8 mouse cellular contexts compared by ENCODE assay signal in genomic region chr5:137671443-137672240, GRCm38 (mm10). TPM values are rescaled to one million over a fixed set of nuclear protein-coding genes. Genes with fewer than 3 reads are reported as not detected.
A peak's percentile ranks its signal among the peaks of the same experiment; 100 is the strongest.
DNase-seq lines count a peak whose midpoint lies in the region; ATAC-seq lines count a peak whose summit lies in the region.

No protein-coding gene starts in this region.

- no peak for ATAC-seq in neural tube, embryonic 12.5 days (ENCODE audit: low FRiP score, low read depth)
- peak; percentile 62 for ATAC-seq in common myeloid progenitor, adult 5-6 weeks (replicated peaks; ENCODE audit: low read depth, poor library complexity, severe bottlenecking)
- peak; percentile 74 for ATAC-seq in heart, embryonic 12.5 days (ENCODE audit: insufficient number of reproducible peaks, low FRiP score)

- H3K9me3 ChIP-seq in neural tube, embryonic 12.5 days: no peaks in the 10 kb centered on the region
- no peaks in the 10 kb centered on the region for H3K9me3 ChIP-seq in heart, embryonic 12.5 days (replicated peaks)

- no peaks in the 10 kb centered on the region for H3K27me3 ChIP-seq in neural tube, embryonic 12.5 days (replicated peaks)
- no peaks in the 10 kb centered on the region for H3K27me3 ChIP-seq in heart, embryonic 12.5 days (replicated peaks)

- 0 out of 2 replicates have a peak overlapping the region, but pooled peaks have one; percentile 12 for H3K27ac ChIP-seq in neural tube, embryonic 12.5 days
- peak overlapping the region; percentile 91 for H3K27ac ChIP-seq in heart, embryonic 12.5 days (ENCODE audit: poor library complexity, severe bottlenecking)

- peaks cover 9% of the 10 kb centered on the region for H3K36me3 ChIP-seq in neural tube, embryonic 12.5 days
- peaks cover 10% of the 10 kb centered on the region for H3K36me3 ChIP-seq in heart, embryonic 12.5 days

- H3K4me3 ChIP-seq in neural tube, embryonic 12.5 days: no peak overlapping the region
- no peak overlapping the region for H3K4me3 ChIP-seq in heart, embryonic 12.5 days

- no peak for DNase-seq in neural tube, embryonic 10.5 days (ENCODE audit: extremely low spot score, low spot score)
- DNase-seq in kidney, postnatal 14 days: peak; percentile 87
- DNase-seq in lung, postnatal 25 days (ENCODE audit: low spot score): peak; percentile 75
- peak; percentile 46 for DNase-seq in urinary bladder, postnatal 25 days (ENCODE audit: low spot score)
- DNase-seq in thymus, postnatal 14 days: no peak

- peaks cover 14% of the 10 kb centered on the region; the same call in 1 of the 2 replicates for H3K4me1 ChIP-seq in neural tube, embryonic 12.5 days
- peaks cover 35% of the 10 kb centered on the region for H3K4me1 ChIP-seq in heart, embryonic 12.5 days (replicated peaks)

- WGBS in neural tube, embryonic 12.5 days: 43% methylated on average over 9 of the region's 9 CpGs
- WGBS in heart, embryonic 12.5 days: 12% methylated on average over 9 of the region's 9 CpGs

- H3K4me2 ChIP-seq in neural tube, embryonic 12.5 days (replicated peaks): peak overlapping the region; percentile 16; the same call in 1 of the 2 replicates
- H3K4me2 ChIP-seq in heart, embryonic 12.5 days: peak overlapping the region; percentile 42

- H3K9ac ChIP-seq in neural tube, embryonic 12.5 days: no peak overlapping the region
- peak overlapping the region; percentile 52; the same call in 1 of the 2 replicates for H3K9ac ChIP-seq in heart, embryonic 12.5 days

RNA-seq across cellular contexts. Expression of gene Agfg2, which starts 12.9 kb away (rescaled TPM):
- 20.8 and 22.2 TPM in 2 replicates for polyA plus RNA-seq in neural tube, embryonic 12.5 days (2016; fragmentation: Nextera tagmentation; extraction: Ambion mirVana)
- total RNA-seq in common myeloid progenitor, adult 5-6 weeks (2017): 10.1 and 15.7 TPM in 2 replicates
- polyA plus RNA-seq in heart, embryonic 12.5 days (2016; fragmentation: Nextera tagmentation; extraction: Ambion mirVana): 25.6 and 29.3 TPM in 2 replicates

RNA-seq across cellular contexts. Expression of gene Irs3, which starts 26.1 kb away (rescaled TPM):
- 0.19 and 0.29 TPM in 2 replicates for polyA plus RNA-seq in neural tube, embryonic 12.5 days (2016; fragmentation: Nextera tagmentation; extraction: Ambion mirVana)
- not detected in 2 replicates for total RNA-seq in common myeloid progenitor, adult 5-6 weeks (2017)
- 0.20 and 0.21 TPM in 2 replicates for polyA plus RNA-seq in heart, embryonic 12.5 days (2016; fragmentation: Nextera tagmentation; extraction: Ambion mirVana)

RNA-seq across cellular contexts. Expression of gene Sap25, which starts 30.5 kb away (rescaled TPM):
- polyA plus RNA-seq in neural tube, embryonic 12.5 days (2016; fragmentation: Nextera tagmentation; extraction: Ambion mirVana): 7.6 and 9.5 TPM in 2 replicates
- total RNA-seq in common myeloid progenitor, adult 5-6 weeks (2017): 5.6 and 9.3 TPM in 2 replicates
- 5.2 and 5.3 TPM in 2 replicates for polyA plus RNA-seq in heart, embryonic 12.5 days (2016; fragmentation: Nextera tagmentation; extraction: Ambion mirVana)

RNA-seq across cellular contexts. Expression of gene Gm20605, which starts 42.7 kb away (rescaled TPM):
- 8.9 and 9.4 TPM in 2 replicates for polyA plus RNA-seq in neural tube, embryonic 12.5 days (2016; fragmentation: Nextera tagmentation; extraction: Ambion mirVana)
- total RNA-seq in common myeloid progenitor, adult 5-6 weeks (2017): 6.0 and 6.5 TPM in 2 replicates
- 6.9 and 7.1 TPM in 2 replicates for polyA plus RNA-seq in heart, embryonic 12.5 days (2016; fragmentation: Nextera tagmentation; extraction: Ambion mirVana)

RNA-seq across cellular contexts. Expression of gene Lrch4, which starts 42.7 kb away (rescaled TPM):
- 29.4 and 32.5 TPM in 2 replicates for polyA plus RNA-seq in neural tube, embryonic 12.5 days (2016; fragmentation: Nextera tagmentation; extraction: Ambion mirVana)
- 17.0 and 33.8 TPM in 2 replicates for total RNA-seq in common myeloid progenitor, adult 5-6 weeks (2017)
- polyA plus RNA-seq in heart, embryonic 12.5 days (2016; fragmentation: Nextera tagmentation; extraction: Ambion mirVana): 24.3 and 27.3 TPM in 2 replicates

Comparison
In these comparisons a context has a peak if more than half of its experiments do, and no peak if none do; other contexts are left out.
1. DNase-seq: peak in kidney, postnatal 14 days (single experiment), lung, postnatal 25 days (single experiment) and urinary bladder, postnatal 25 days (single experiment); none in neural tube, embryonic 10.5 days (single experiment) and thymus, postnatal 14 days (single experiment).